ENCODE assay signal across 15 mouse cellular contexts in genomic region chr9:49206331-49206730, GRCm38 (mm10). TPM values are rescaled to one million over a fixed set of nuclear protein-coding genes. Genes with fewer than 3 reads are reported as not detected.
DNase-seq lines count a peak whose midpoint lies in the region; ATAC-seq lines count a peak whose summit lies in the region.
"Had no signal": no experiment of that assay in that cellular context is flagged by ENCODE, and none has a peak within 500 bp of the region (broad histone marks: within the 10 kb centered on the region; RNA-seq: fewer than 3 reads in every experiment).

No protein-coding gene starts in this region.

- intact Hi-C loops in heart, postnatal 25 days (cut with DNase I) = no loop called here

- no peak for DNase-seq in kidney, adult 9 months
- peak; percentile 17 for DNase-seq in testis, postnatal 14 days (ENCODE audit: low spot score)
- no peak for DNase-seq in testis, postnatal 10 days (ENCODE audit: low spot score)
- DNase-seq in limb, embryonic 10.5 days (ENCODE audit: low spot score) = peak; percentile 39
- no peak for DNase-seq in right cerebral cortex, postnatal 4 days
- DNase-seq in heart, postnatal 25 days (ENCODE audit: low spot score) = no peak
- DNase-seq: cerebellum, postnatal 10 days; thymus, postnatal 14 days had no signal

- peak overlapping the region; percentile 33 for H3K4me2 ChIP-seq in kidney, embryonic 16.5 days (replicated peaks; ENCODE audit: low read depth, low read length)
- no peak overlapping the region for H3K4me2 ChIP-seq in intestine, embryonic 15.5 days (replicated peaks)
- H3K4me2 ChIP-seq: heart, embryonic 15.5 days had no signal

- H3K9ac ChIP-seq in kidney, embryonic 16.5 days (replicated peaks; ENCODE audit: low read length) = no peak overlapping the region
- no peak overlapping the region for H3K9ac ChIP-seq in intestine, embryonic 15.5 days
- H3K9ac ChIP-seq: heart, embryonic 15.5 days had no signal

- 9% methylated on average over 15 of the region's 15 CpGs for WGBS in kidney, embryonic 16.5 days
- 20% methylated on average over 15 of the region's 15 CpGs for WGBS in limb, embryonic 10.5 days
- WGBS in intestine, embryonic 15.5 days = 44% methylated on average over 15 of the region's 15 CpGs

- H3K27me3 ChIP-seq in kidney, embryonic 16.5 days (ENCODE audit: insufficient read depth, low read length) = no peaks in the 10 kb centered on the region
- no peaks in the 10 kb centered on the region for H3K27me3 ChIP-seq in limb, embryonic 10.5 days (ENCODE audit: low read depth, poor library complexity, severe bottlenecking)
- H3K27me3 ChIP-seq in intestine, embryonic 15.5 days (replicated peaks) = no peaks in the 10 kb centered on the region
- H3K27me3 ChIP-seq: heart, embryonic 15.5 days had no signal

- no peaks in the 10 kb centered on the region for H3K36me3 ChIP-seq in kidney, embryonic 16.5 days (ENCODE audit: insufficient read depth, low read length)
- no peaks in the 10 kb centered on the region for H3K36me3 ChIP-seq in limb, embryonic 10.5 days
- H3K36me3 ChIP-seq in intestine, embryonic 15.5 days = no peaks in the 10 kb centered on the region
- H3K36me3 ChIP-seq: heart, embryonic 15.5 days had no signal

- H3K4me3 ChIP-seq in kidney, embryonic 16.5 days (ENCODE audit: low read length) = peak overlapping the region; percentile 12; the same call in 1 of the 2 replicates
- H3K4me3 ChIP-seq in limb, embryonic 10.5 days = peak overlapping the region; percentile 28
- no peak overlapping the region for H3K4me3 ChIP-seq in intestine, embryonic 15.5 days (replicated peaks)
- H3K4me3 ChIP-seq: heart, embryonic 15.5 days had no signal

- no peak overlapping the region for H3K27ac ChIP-seq in kidney, embryonic 16.5 days (ENCODE audit: low read length)
- H3K27ac ChIP-seq in limb, embryonic 10.5 days = peak overlapping the region; percentile 50; the same call in 1 of the 2 replicates
- H3K27ac ChIP-seq in intestine, embryonic 15.5 days = no peak overlapping the region
- H3K27ac ChIP-seq: heart, embryonic 15.5 days had no signal

- ATAC-seq in kidney, embryonic 16.5 days (ENCODE audit: low FRiP score, low TSS enrichment) = peak; percentile 69
- ATAC-seq in intestine, embryonic 15.5 days = no peak
- ATAC-seq: Patski had no signal

- peaks cover 4% of the 10 kb centered on the region; the same call in 1 of the 2 replicates for H3K4me1 ChIP-seq in kidney, embryonic 16.5 days (ENCODE audit: insufficient read depth, low read length)
- peaks cover 35% of the 10 kb centered on the region for H3K4me1 ChIP-seq in limb, embryonic 10.5 days
- no peaks in the 10 kb centered on the region for H3K4me1 ChIP-seq in intestine, embryonic 15.5 days (replicated peaks)
- H3K4me1 ChIP-seq: heart, embryonic 15.5 days had no signal

- no peaks in the 10 kb centered on the region for H3K9me3 ChIP-seq in kidney, embryonic 16.5 days (ENCODE audit: low read length)
- no peaks in the 10 kb centered on the region for H3K9me3 ChIP-seq in limb, embryonic 10.5 days (replicated peaks)
- no peaks in the 10 kb centered on the region for H3K9me3 ChIP-seq in intestine, embryonic 15.5 days
- H3K9me3 ChIP-seq: heart, embryonic 15.5 days had no signal

RNA-seq across cellular contexts. Expression of gene Gm4894, which starts 44.0 kb away (rescaled TPM):
- not detected in 2 replicates for polyA plus RNA-seq in kidney, embryonic 16.5 days (2015; fragmentation: Nextera tagmentation; extraction: Ambion mirVana)
- polyA plus RNA-seq in limb, embryonic 10.5 days (2016; fragmentation: Nextera tagmentation; extraction: Ambion mirVana) = not detected in 2 replicates
- not detected for total RNA-seq in heart, postnatal 25 days (2021)
- not detected in 2 replicates for polyA plus RNA-seq in intestine, embryonic 15.5 days (2015; fragmentation: Nextera tagmentation; extraction: Ambion mirVana)
- total RNA-seq: layer of hippocampus, postnatal 10 days had no signal
- polyA plus RNA-seq: heart, embryonic 15.5 days; liver, embryonic 16.5 days; Patski; small intestine, adult 2 months had no signal

Comparison
In these comparisons a context has a peak if more than half of its experiments do, and no peak if none do; other contexts are left out.
1. DNase-seq: peak in testis, postnatal 14 days (single experiment) and limb, embryonic 10.5 days (single experiment); none in kidney, adult 9 months (single experiment), testis, postnatal 10 days (single experiment), right cerebral cortex, postnatal 4 days (single experiment) and heart, postnatal 25 days (single experiment).